Mouse (Mus musculus) CH12.LX (cell line): Measurements from ENCODE around the gene Syt2. TPM values are rescaled to one million over a fixed set of nuclear protein-coding genes. Genes with fewer than 3 reads are reported as not detected.

Source experiments
- DNase-seq: peaks from one replicate; pipeline ENCODE4 v3.0.0-alpha.2; 2013; ENCODE audit errors: extremely low read depth
- H3K27ac ChIP-seq: 2 replicates; pipeline ENCODE4 v1.5.1; 2012; ENCODE audit warnings: low read depth, mild to moderate bottlenecking, control low read depth, moderate library complexity; ENCODE audit not compliant: insufficient read depth
- H3K27me3 ChIP-seq: replicated peaks from 2 replicates; pipeline ENCODE3; 2012; ENCODE audit warnings: inconsistent platforms
- H3K36me3 ChIP-seq, 2 experiments: replicated peaks in 1 of 2; 2 replicates each; pipeline versions ENCODE3 to v1.6.1; 2012; ENCODE audit warnings: inconsistent platforms in 1 of 2, low read length in 1 of 2, mild to moderate bottlenecking in 1 of 2, mixed read lengths in 1 of 2, moderate library complexity in 1 of 2; ENCODE audit not compliant: control insufficient read depth in 1 of 2, insufficient read depth in 1 of 2
- H3K4me1 ChIP-seq, 2 experiments: 2 replicates each; pipeline ENCODE4 v1.6.1; 2012; ENCODE audit warnings: inconsistent platforms in 1 of 2, moderate library complexity in 1 of 2; ENCODE audit not compliant: insufficient read depth in 2 of 2, control insufficient read depth in 1 of 2
- H3K4me2 ChIP-seq: 2 replicates; pipeline ENCODE4 v1.6.1; 2012; ENCODE audit warnings: low read depth, mild to moderate bottlenecking, control low read depth; ENCODE audit not compliant: poor library complexity, insufficient read depth, severe bottlenecking
- H3K4me3 ChIP-seq, 3 experiments: fragments of 150-350 bp in 1 of 3; sonication (generic) in 1 of 3; replicated peaks in 1 of 3; 2 replicates each; pipeline versions ENCODE3 to v1.5.1; 2011 to 2012; ENCODE audit warnings: low read depth in 2 of 3, low read length in 2 of 3, mild to moderate bottlenecking in 2 of 3, moderate library complexity in 2 of 3, control low read depth in 1 of 3, improper control_type of control experiment in 1 of 3, inconsistent platforms in 1 of 3, mixed read lengths in 1 of 3; ENCODE audit not compliant: poor library complexity in 1 of 3
- H3K79me2 ChIP-seq: replicated peaks from 2 replicates; pipeline ENCODE4 v1.6.1; 2012; ENCODE audit warnings: mild to moderate bottlenecking, moderate library complexity; ENCODE audit not compliant: control insufficient read depth, poor library complexity, insufficient read depth, severe bottlenecking; ENCODE audit errors: extremely low read depth
- H3K9ac ChIP-seq: 2 replicates; pipeline ENCODE4 v1.6.1; 2012; ENCODE audit warnings: low read depth, mild to moderate bottlenecking, control low read depth, moderate library complexity; ENCODE audit not compliant: insufficient read depth
- H3K9me3 ChIP-seq: replicated peaks from 2 replicates; pipeline ENCODE3; 2012; ENCODE audit warnings: low read length, inconsistent platforms, mixed read lengths
- BHLHE40 ChIP-seq: IDR thresholded peaks from 2 replicates; pipeline ENCODE4 v1.6.1; 2011; ENCODE audit warnings: mild to moderate bottlenecking, low read depth, low read length, improper control_type of control experiment
- CHD1 ChIP-seq: IDR thresholded peaks from 2 replicates; pipeline ENCODE4 v1.6.1; 2012; ENCODE audit warnings: low read depth, low read length, improper control_type of control experiment, inconsistent platforms
- CHD2 ChIP-seq: IDR thresholded peaks from 2 replicates; pipeline ENCODE4 v1.6.1; 2011; ENCODE audit warnings: low read length, improper control_type of control experiment
- CTCF ChIP-seq, 2 experiments: IDR thresholded peaks in 1 of 2; conservative IDR thresholded peaks in 1 of 2; 2 replicates each; pipeline ENCODE4 v1.5.1; 2011 to 2012; ENCODE audit warnings: low read depth in 2 of 2, low read length in 2 of 2, improper control_type of control experiment in 1 of 2, inconsistent platforms in 1 of 2, mild to moderate bottlenecking in 1 of 2, moderate library complexity in 1 of 2
- ELF1 ChIP-seq: IDR thresholded peaks from 2 replicates; pipeline ENCODE4 v1.6.1; 2014; ENCODE audit warnings: low read depth, mild to moderate bottlenecking, inconsistent platforms, low read length, improper control_type of control experiment
- ETS1 ChIP-seq: conservative IDR thresholded peaks from 2 replicates; pipeline ENCODE4 v1.6.1; 2012; ENCODE audit warnings: low read depth, mild to moderate bottlenecking, inconsistent platforms, low read length, improper control_type of control experiment, moderate library complexity
- MXI1 ChIP-seq: IDR thresholded peaks from 2 replicates; pipeline ENCODE4 v1.6.1; 2011; ENCODE audit warnings: mild to moderate bottlenecking, low read depth, low read length, improper control_type of control experiment
- NELFE ChIP-seq: IDR thresholded peaks from 2 replicates; pipeline ENCODE4 v1.6.1; 2011; ENCODE audit warnings: low read depth, low read length, improper control_type of control experiment
- NRF1 ChIP-seq: IDR thresholded peaks from 2 replicates; pipeline ENCODE4 v1.6.1; 2014; ENCODE audit warnings: low read depth, mild to moderate bottlenecking, inconsistent platforms, low read length, improper control_type of control experiment, moderate library complexity
- PAX5 ChIP-seq: IDR thresholded peaks from 2 replicates; pipeline ENCODE4 v1.6.1; 2012; ENCODE audit warnings: low read length, inconsistent platforms, mixed read lengths
- POLR2AphosphoS2 ChIP-seq: IDR thresholded peaks from 2 replicates; pipeline ENCODE4 v1.6.1; 2011; ENCODE audit warnings: low read depth, low read length, improper control_type of control experiment
- RAD21 ChIP-seq: IDR thresholded peaks from 2 replicates; pipeline ENCODE4 v1.6.1; 2011; ENCODE audit warnings: low read depth, mild to moderate bottlenecking, low read length, improper control_type of control experiment, moderate library complexity
- RCOR1 ChIP-seq: conservative IDR thresholded peaks from 2 replicates; pipeline ENCODE4 v1.6.1; 2012; ENCODE audit warnings: low read depth, mild to moderate bottlenecking, inconsistent platforms, low read length, improper control_type of control experiment
- SMC3 ChIP-seq: IDR thresholded peaks from 2 replicates; pipeline ENCODE4 v1.6.1; 2011; ENCODE audit warnings: low read depth, low read length, improper control_type of control experiment
- TBP ChIP-seq: conservative IDR thresholded peaks from 2 replicates; pipeline ENCODE4 v1.6.1; 2011; ENCODE audit warnings: low read depth, low read length, improper control_type of control experiment
- USF1 ChIP-seq: IDR thresholded peaks from 2 replicates; pipeline ENCODE4 v1.6.1; 2014; ENCODE audit warnings: low read depth, mild to moderate bottlenecking, inconsistent platforms, low read length, improper control_type of control experiment
- USF2 ChIP-seq: conservative IDR thresholded peaks from 2 replicates; pipeline ENCODE4 v1.6.1; 2011; ENCODE audit warnings: low read depth, low read length, improper control_type of control experiment
- ZC3H11A ChIP-seq: IDR thresholded peaks from 2 replicates; pipeline ENCODE4 v1.6.1; 2012; ENCODE audit warnings: low read depth, mild to moderate bottlenecking, inconsistent platforms, low read length, improper control_type of control experiment
- ZKSCAN1 ChIP-seq: IDR thresholded peaks from 2 replicates; pipeline ENCODE4 v1.6.1; 2012; ENCODE audit warnings: low read depth, inconsistent platforms, low read length, improper control_type of control experiment, borderline replicate concordance
- ZMIZ1 ChIP-seq: IDR thresholded peaks from 2 replicates; pipeline ENCODE4 v1.6.1; 2012; ENCODE audit warnings: low read depth, mild to moderate bottlenecking, inconsistent platforms, low read length, improper control_type of control experiment
- ZNF384 ChIP-seq: IDR thresholded peaks from 2 replicates; pipeline ENCODE4 v1.6.1; 2012; ENCODE audit warnings: low read depth, low read length, improper control_type of control experiment, inconsistent platforms
- dilution Hi-C: fragments of 300-500 bp; cut with MboI; formaldehyde crosslinking; loops from 2 replicates; pipeline ENCODE4 v1.14.3; 2020; ENCODE audit warnings: low sequenced_read_pairs; ENCODE audit not compliant: extremely low pct_unique_long_range_greater_than_20kb, extremely low pct_ligation_motif_present
- in situ Hi-C: fragments of 300-500 bp; cut with MboI; formaldehyde crosslinking; loops from 3 replicates; pipeline ENCODE4 v1.14.3; 2019; ENCODE audit warnings: low sequenced_read_pairs, low pct_ligation_motif_present, low pct_unique_long_range_greater_than_20kb, mixed read lengths
- polyA plus RNA-seq: library from polyadenylated mRNA; unstranded; fragments of >175 nt; gene quantifications from 2 replicates; pipeline ENCODE4 v1.2.1, GENCODE M21; 2012; ENCODE audit warnings: low read depth; ENCODE audit not compliant: insufficient read length
- total RNA-seq, 2 experiments: library from RNA; depleted of rRNA; stranded (reverse); fragments of 300-350 nt in 1 of 2; fragments of >200 nt in 1 of 2; gene quantifications; 2 replicates each; pipeline ENCODE4 v1.2.3; 2012 to 2014

Syt2 gene
- total and polyA plus RNA-seq, 3 experiments, result not detected

GRCm38 (mm10) chr1:134680617-134681016 is 34.1 kb downstream of the Syt2 start:
- dilution Hi-C loops, result no loop called here
- DNase-seq, result no peak

GRCm38 (mm10) chr1:134682460-134682859 is 36.0 kb downstream of the Syt2 start:
- Histone ChIP-seq H3K27me3 (peaks cover 78% of the 10 kb centered on the region), H3K36me3 (no peaks in the 10 kb centered on the region), H3K9ac (no peak overlapping the region), H3K79me2 (no peaks in the 10 kb centered on the region), H3K4me2 (no peak overlapping the region), H3K9me3 (peaks cover 2% of the 10 kb centered on the region), H3K4me3 (no peak overlapping the region), H3K27ac (no peak overlapping the region), H3K4me1 (peaks cover 8 to 13% of the 10 kb centered on the region in 2 experiments)
- TF ChIP-seq POLR2AphosphoS2 (no peak), ZMIZ1 (no peak), MXI1 (no peak), USF1 (no peak), ZNF384 (no peak), CHD2 (no peak), ZKSCAN1 (no peak), PAX5 (no peak), TBP (no peak), BHLHE40 (no peak), NRF1 (no peak), ZC3H11A (no peak), ELF1 (no peak), NELFE (no peak), ETS1 (no peak), RCOR1 (no peak), CHD1 (no peak), USF2 (no peak), RAD21 (no peak)
- in situ Hi-C loops, result no loop called here
- dilution Hi-C loops, result no loop called here
- no peak for DNase-seq

More at GRCm38 (mm10) chr1:134680617-134681016, 34.1 kb downstream of the Syt2 start:
- TF ChIP-seq SMC3 (0 out of 2 replicates have a peak, but pooled peaks have one; percentile 19), NRF1 (no peak), CTCF (conservative IDR thresholded peaks at IDR 0.05 in 1 of 2, IDR thresholded peaks at IDR 0.05 in 1 of 2; ENCODE audit: low read depth in 2 of 2, low read length in 2 of 2) (peak in 1 of 2 experiments; percentile 38; a peak in 2 of 4 replicates)
- Histone ChIP-seq H3K4me1 (peaks cover 8 to 13% of the 10 kb centered on the region in 2 experiments), H3K4me3 (no peak overlapping the region), H3K79me2 (no peaks in the 10 kb centered on the region), H3K9ac (no peak overlapping the region), H3K27me3 (peaks cover 81% of the 10 kb centered on the region), H3K27ac (no peak overlapping the region), H3K36me3 (no peaks in the 10 kb centered on the region), H3K4me2 (no peak overlapping the region), H3K9me3 (peaks cover 5% of the 10 kb centered on the region)
- in situ Hi-C loops, result no loop called here
